Mouse (Mus musculus): ENCODE measurements around the gene Pold1. TPM values are rescaled to one million over a fixed set of nuclear protein-coding genes. Genes with fewer than 3 reads are reported as not detected.
A peak's percentile ranks its signal among the peaks of the same experiment; 100 is the strongest.

The Pold1 gene
- polyA plus RNA-seq, 1 experiment from 2014 or later, result 62.3 TPM

DNA sequence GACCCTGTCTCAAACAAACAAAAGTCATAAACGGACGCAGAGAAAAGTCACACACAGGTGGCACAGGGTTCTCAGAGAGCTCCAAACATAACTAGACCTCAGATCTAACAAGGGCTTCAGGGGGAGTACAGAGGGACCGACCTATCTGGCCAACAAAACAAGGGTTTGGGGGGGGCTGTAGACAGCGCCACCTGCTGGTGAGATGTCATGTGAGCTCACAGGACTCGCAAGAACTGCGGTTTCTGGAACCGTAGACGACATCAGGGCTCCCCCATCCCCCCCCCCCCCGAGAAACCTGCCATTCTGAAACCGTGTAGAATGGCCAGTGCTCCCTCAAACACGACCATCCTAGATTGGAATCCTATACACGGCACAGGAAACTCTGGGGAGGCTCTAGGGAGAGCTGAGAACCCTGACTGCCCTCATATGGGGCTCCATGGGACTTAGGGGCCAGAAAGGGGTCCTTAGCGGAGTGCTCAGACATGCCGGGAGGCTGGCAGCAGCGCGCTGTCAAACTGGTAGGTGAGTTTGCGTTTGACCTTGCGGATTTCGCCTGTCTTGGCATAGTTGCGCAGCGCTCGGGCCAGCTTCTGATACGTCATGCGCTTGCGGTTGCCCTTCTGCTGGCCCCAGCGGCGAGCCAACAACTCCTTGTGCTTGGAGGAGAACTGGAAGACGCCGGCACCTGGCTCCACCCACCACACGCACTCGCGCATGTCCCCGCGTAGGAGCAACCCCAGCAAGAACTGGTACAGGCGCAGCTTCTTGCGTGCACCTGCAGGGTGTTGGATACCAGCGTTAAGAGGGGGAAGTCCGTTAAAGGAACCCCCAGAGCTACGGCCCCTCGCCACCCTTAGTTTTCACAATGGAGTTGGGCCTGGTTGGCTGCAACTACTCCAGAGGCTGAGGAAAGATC lies 20.9 kb downstream of the Pold1 start:
- Histone ChIP-seq H3K36me3 (ENCODE audit: control insufficient read depth, insufficient read depth, low read length) (no peaks in the 10 kb centered on the region), H3K4me3 (ENCODE audit: low read depth, low read length) (peak overlapping the region; percentile 22), H3K9ac (ENCODE audit: low read length) (peak overlapping the region; percentile 44; the same call in 1 of the 2 replicates), H3K9me3 (ENCODE audit: control insufficient read depth, low read length) (no peaks in the 10 kb centered on the region), H3K4me2 (ENCODE audit: low read depth) (peak overlapping the region; percentile 52), H3K27me3 (ENCODE audit: control insufficient read depth, insufficient read depth, low read length) (peaks cover 29% of the 10 kb centered on the region), H3K27ac (ENCODE audit: low read depth, low read length) (no peak overlapping the region), H3K4me1 (ENCODE audit: control insufficient read depth, insufficient read depth, low read length) (no peaks in the 10 kb centered on the region; the same call in 1 of the 2 replicates)
- peak; percentile 39; the same call in 1 of the 2 replicates for ATAC-seq (ENCODE audit: insufficient read depth, low FRiP score, low TSS enrichment)
- 7% methylated on average over 40 of the region's 40 CpGs for WGBS
- peak; percentile 73 for DNase-seq (ENCODE audit: low spot score)

DNA sequence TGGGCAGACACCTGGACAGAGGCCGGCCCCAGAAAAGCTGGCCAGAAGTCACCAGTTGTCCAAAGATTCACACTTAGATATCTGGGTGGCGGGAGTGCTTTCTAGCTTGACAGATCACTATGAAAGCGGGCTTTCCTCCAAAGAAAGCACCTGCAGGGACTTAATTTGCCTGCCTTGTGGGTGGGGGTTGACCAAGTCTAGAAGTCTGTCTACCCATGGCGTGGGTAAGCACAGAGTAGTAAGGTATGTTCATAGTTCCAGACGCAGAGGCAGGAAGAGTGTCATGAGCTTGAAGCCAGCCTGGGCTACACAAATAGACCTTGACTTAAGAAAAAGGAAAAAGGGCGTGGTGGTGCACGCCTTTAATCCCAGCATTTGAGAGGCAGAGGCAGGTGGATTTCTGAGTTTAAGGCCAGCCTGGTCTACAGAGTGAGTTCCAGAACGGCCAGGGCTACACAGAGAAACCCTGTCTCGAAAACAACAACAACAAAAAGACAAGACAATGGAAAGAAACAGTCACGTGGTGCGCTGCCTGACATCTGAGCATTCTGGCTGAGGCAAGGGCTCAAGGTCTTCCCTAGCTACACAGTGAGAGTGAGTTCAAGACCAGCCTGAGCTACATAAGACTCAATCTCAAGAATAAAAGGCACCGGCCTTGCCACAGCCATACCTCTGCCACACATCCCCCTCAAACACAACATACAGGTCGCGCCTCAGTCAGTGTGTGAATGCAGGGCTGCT lies 22.1 kb downstream of the Pold1 start:
- Histone ChIP-seq H3K4me1 (ENCODE audit: control insufficient read depth, insufficient read depth, low read length) (no peaks in the 10 kb centered on the region; the same call in 1 of the 2 replicates), H3K9ac (ENCODE audit: low read length) (no peak overlapping the region), H3K9me3 (ENCODE audit: control insufficient read depth, low read length) (no peaks in the 10 kb centered on the region), H3K27me3 (ENCODE audit: control insufficient read depth, insufficient read depth, low read length) (peaks cover 36% of the 10 kb centered on the region), H3K4me3 (ENCODE audit: low read depth, low read length) (no peak overlapping the region), H3K27ac (ENCODE audit: low read depth, low read length) (no peak overlapping the region), H3K4me2 (ENCODE audit: low read depth) (no peak overlapping the region), H3K36me3 (ENCODE audit: control insufficient read depth, insufficient read depth, low read length) (no peaks in the 10 kb centered on the region)
- ATAC-seq (ENCODE audit: insufficient read depth, low FRiP score, low TSS enrichment) (no peak), DNase-seq (ENCODE audit: low spot score) (no peak)
- WGBS, result 89% methylated on average over 14 of the region's 14 CpGs

DNA sequence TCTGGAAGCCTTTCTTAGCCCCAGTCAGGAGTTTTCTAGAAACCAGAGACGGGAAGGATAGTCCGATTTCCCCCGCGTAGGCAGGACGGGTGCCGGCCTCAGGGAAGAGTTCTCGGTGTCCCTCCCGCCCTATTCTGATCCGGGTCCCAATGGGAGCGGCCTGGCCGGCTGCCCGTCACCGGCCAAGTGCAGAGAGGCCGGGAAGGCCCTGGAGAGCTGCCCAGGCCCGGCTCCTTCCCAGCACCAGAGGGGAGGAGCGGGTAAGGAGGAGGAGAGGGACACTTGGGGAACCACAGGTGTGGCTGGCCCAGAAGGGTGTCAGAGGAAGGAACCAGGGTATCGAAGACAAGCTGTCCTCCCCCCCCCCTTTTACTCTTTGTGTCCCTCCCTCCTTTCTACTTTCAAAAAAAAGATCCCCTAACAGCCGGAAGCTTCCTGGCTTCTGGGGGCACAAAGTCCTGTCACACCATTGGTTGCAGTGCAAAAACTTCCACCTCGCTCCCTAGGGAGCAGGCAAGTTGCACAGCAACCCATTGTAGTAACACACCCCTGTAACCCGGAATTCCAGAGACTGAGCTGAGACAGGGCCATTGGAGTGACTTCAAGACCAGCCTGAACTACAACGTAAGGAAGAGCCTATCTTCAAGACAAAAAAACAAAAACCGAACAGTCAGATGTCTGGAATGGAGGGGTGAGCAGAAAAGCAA lies 23.4 kb downstream of the Pold1 start:
- H3K36me3 ChIP-seq (ENCODE audit: control insufficient read depth, insufficient read depth, low read length), result no peaks in the 10 kb centered on the region
- WGBS, result 19% methylated on average over 22 of the region's 22 CpGs
- DNase-seq (ENCODE audit: low spot score) (no peak), ATAC-seq (ENCODE audit: insufficient read depth, low FRiP score, low TSS enrichment) (no peak)
- no peak overlapping the region for H3K9ac ChIP-seq (ENCODE audit: low read length)
- no peak overlapping the region for H3K27ac ChIP-seq (ENCODE audit: low read depth, low read length)
- H3K4me3 ChIP-seq (ENCODE audit: low read depth, low read length), result no peak overlapping the region
- H3K4me1 ChIP-seq (ENCODE audit: control insufficient read depth, insufficient read depth, low read length), result no peaks in the 10 kb centered on the region; the same call in 1 of the 2 replicates
- H3K27me3 ChIP-seq (ENCODE audit: control insufficient read depth, insufficient read depth, low read length), result peaks cover 37% of the 10 kb centered on the region
- H3K9me3 ChIP-seq (ENCODE audit: control insufficient read depth, low read length), result no peaks in the 10 kb centered on the region
- H3K4me2 ChIP-seq (ENCODE audit: low read depth), result no peak overlapping the region

DNA sequence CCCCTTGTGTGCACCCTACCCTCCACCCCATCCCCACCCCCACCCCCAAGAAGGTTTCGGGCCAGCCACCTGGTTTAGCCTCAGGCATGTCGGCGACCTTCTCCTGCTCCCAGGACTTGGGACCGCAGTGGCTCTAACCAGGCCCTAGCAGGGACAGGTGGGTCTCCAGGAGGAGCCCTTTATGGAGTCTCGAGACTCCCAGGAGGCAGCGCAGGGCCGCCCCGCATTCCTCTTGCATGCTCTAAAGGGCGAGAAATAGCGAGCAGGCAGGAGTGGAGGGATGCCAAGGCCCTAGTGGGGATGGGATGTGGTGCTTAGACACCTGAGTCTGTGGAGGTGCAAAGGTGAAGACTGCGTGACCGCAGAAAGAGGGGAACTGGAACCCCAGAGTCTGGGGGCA lies 24.1 kb downstream of the Pold1 start, which contains the start of gene Mybpc2:
Gene Mybpc2 (minus strand): TSS at position 155 of the 400 bp plus-strand sequence.
- H3K36me3 ChIP-seq (ENCODE audit: control insufficient read depth, insufficient read depth, low read length), result no peaks in the 10 kb centered on the region
- H3K4me1 ChIP-seq (ENCODE audit: control insufficient read depth, insufficient read depth, low read length), result no peaks in the 10 kb centered on the region; the same call in 1 of the 2 replicates
- 42% methylated on average over 12 of the region's 12 CpGs for WGBS
- H3K27me3 ChIP-seq (ENCODE audit: control insufficient read depth, insufficient read depth, low read length), result peaks cover 37% of the 10 kb centered on the region
- no peak for DNase-seq (ENCODE audit: low spot score)
- H3K9me3 ChIP-seq (ENCODE audit: control insufficient read depth, low read length), result no peaks in the 10 kb centered on the region
- no peak within 1 kb of the TSS for H3K27ac ChIP-seq (ENCODE audit: low read depth, low read length)
- no peak within 1 kb of the TSS for H3K9ac ChIP-seq (ENCODE audit: low read length)
- no peak within 1 kb of the TSS for H3K4me3 ChIP-seq (ENCODE audit: low read depth, low read length)
- ATAC-seq (ENCODE audit: insufficient read depth, low FRiP score, low TSS enrichment), result no peak
- H3K4me2 ChIP-seq (ENCODE audit: low read depth), result no peak within 1 kb of the TSS

DNA sequence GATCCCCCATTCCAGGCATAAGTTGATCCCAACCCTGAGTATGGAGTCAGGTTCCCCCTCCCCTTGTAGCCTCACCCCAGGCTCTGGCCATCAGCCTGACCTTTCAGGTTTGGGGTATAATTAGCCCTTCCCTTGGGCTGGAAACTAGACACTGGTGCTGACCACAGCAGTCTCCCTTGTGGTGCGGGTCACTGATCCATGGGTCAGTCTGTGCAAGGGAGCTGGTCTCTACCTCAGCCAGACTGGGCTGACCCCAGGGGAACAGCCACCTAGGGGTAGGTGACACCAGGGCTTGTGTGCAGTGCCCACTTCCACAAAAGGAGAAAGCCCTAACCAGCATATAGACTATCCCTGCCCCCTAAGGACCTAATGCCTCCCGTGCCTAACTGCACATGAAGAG lies 25.6 kb downstream of the Pold1 start:
- Histone ChIP-seq H3K9me3 (ENCODE audit: control insufficient read depth, low read length) (no peaks in the 10 kb centered on the region), H3K4me1 (ENCODE audit: control insufficient read depth, insufficient read depth, low read length) (no peaks in the 10 kb centered on the region; the same call in 1 of the 2 replicates), H3K27me3 (ENCODE audit: control insufficient read depth, insufficient read depth, low read length) (peaks cover 37% of the 10 kb centered on the region), H3K27ac (ENCODE audit: low read depth, low read length) (no peak overlapping the region), H3K36me3 (ENCODE audit: control insufficient read depth, insufficient read depth, low read length) (no peaks in the 10 kb centered on the region), H3K4me2 (ENCODE audit: low read depth) (no peak overlapping the region), H3K9ac (ENCODE audit: low read length) (no peak overlapping the region), H3K4me3 (ENCODE audit: low read depth, low read length) (no peak overlapping the region)
- ATAC-seq (ENCODE audit: insufficient read depth, low FRiP score, low TSS enrichment) (no peak), DNase-seq (ENCODE audit: low spot score) (no peak)
- 76% methylated on average over 2 of the region's 2 CpGs for WGBS

DNA sequence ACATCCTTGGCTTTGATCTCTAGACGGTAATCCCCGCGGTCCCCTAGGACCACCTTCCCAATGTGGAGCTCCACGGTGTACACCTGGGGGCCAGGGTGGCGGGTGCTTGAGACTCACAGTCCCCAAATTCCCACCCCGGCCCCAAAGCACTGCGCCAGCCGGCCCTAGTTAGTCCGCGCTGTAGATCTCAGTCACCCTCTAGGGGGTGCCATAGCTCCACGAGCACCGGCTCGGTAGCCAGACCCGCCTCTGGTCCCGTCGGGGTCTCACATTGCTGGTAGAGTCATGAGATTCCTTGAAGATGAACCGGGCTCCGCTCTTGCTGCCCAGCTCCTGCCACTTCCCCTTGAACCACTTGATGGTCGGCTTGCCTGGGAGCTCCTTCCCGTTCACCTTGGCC lies 26.9 kb downstream of the Pold1 start:
- DNase-seq (ENCODE audit: low spot score) (peak; percentile 74), ATAC-seq (ENCODE audit: insufficient read depth, low FRiP score, low TSS enrichment) (0 out of 2 replicates have a peak, but pooled peaks have one; percentile 35)
- 2% methylated on average over 20 of the region's 20 CpGs for WGBS
- Histone ChIP-seq H3K9ac (ENCODE audit: low read length) (no peak overlapping the region), H3K27me3 (ENCODE audit: control insufficient read depth, insufficient read depth, low read length) (peaks cover 35% of the 10 kb centered on the region), H3K9me3 (ENCODE audit: control insufficient read depth, low read length) (no peaks in the 10 kb centered on the region), H3K4me2 (ENCODE audit: low read depth) (0 out of 2 replicates have a peak overlapping the region, but pooled peaks have one; percentile 16), H3K36me3 (ENCODE audit: control insufficient read depth, insufficient read depth, low read length) (no peaks in the 10 kb centered on the region), H3K4me1 (ENCODE audit: control insufficient read depth, insufficient read depth, low read length) (no peaks in the 10 kb centered on the region; the same call in 1 of the 2 replicates), H3K4me3 (ENCODE audit: low read depth, low read length) (no peak overlapping the region), H3K27ac (ENCODE audit: low read depth, low read length) (no peak overlapping the region)

DNA sequence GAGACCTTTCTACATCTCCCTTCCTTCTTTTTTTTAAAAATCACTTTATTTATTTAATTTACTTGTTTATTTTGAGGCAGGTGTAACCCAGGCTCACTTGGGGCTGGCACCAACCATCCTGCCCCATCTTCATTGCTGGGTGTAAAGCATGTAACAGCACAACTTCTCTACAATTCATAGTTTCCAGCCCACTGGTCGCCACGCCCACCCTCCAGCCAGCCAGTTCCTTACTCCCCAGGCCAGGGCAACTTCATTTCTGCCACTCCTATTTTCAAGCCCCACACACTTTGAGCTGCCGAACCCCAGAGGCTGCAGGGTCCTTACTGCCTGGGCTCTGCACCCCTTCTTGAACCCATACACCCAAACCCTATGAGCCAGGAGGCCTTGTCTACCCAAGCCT lies 27.7 kb downstream of the Pold1 start:
- Histone ChIP-seq H3K9me3 (ENCODE audit: control insufficient read depth, low read length) (no peaks in the 10 kb centered on the region), H3K27me3 (ENCODE audit: control insufficient read depth, insufficient read depth, low read length) (peaks cover 34% of the 10 kb centered on the region), H3K4me3 (ENCODE audit: low read depth, low read length) (no peak overlapping the region), H3K4me2 (ENCODE audit: low read depth) (no peak overlapping the region), H3K27ac (ENCODE audit: low read depth, low read length) (no peak overlapping the region), H3K9ac (ENCODE audit: low read length) (no peak overlapping the region), H3K36me3 (ENCODE audit: control insufficient read depth, insufficient read depth, low read length) (no peaks in the 10 kb centered on the region), H3K4me1 (ENCODE audit: control insufficient read depth, insufficient read depth, low read length) (no peaks in the 10 kb centered on the region; the same call in 1 of the 2 replicates)
- WGBS, result 70% methylated on average over 3 of the region's 3 CpGs
- no peak for ATAC-seq (ENCODE audit: insufficient read depth, low FRiP score, low TSS enrichment)
- DNase-seq (ENCODE audit: low spot score), result no peak

DNA sequence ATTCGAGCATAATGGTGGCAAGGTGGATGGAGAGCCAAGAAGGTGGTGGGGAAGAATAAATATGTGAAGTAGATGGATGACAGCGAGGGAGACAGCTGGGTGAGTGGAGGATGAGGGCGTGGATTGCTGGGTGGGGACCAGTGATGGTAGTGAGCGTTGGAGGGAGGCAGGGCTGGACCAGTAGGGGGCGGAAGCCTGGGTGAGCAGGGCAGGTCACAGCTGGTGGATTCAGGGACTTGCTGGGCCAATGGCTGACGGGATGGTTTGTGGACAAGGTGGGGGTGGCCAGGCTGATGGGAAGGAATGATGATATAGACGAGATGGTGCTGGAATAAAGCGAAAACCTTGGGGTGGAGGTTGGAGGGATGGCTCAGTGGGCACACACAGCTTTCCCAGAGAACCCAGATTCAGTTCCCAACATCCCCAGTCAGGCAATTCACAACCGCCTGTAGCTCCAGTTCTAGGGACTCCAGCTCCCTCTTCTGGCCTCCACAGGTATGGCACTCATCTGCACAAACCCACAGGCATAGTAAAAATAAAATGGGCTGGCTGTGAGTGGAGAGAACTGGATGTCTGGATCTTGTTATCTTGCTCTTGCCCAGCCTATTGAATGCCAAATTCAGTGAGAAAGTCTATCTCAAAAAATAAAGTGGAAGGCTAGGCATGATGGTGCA lies 29.3 kb downstream of the Pold1 start:
- no peak for DNase-seq (ENCODE audit: low spot score)
- no peak overlapping the region for H3K27ac ChIP-seq (ENCODE audit: low read depth, low read length)
- H3K36me3 ChIP-seq (ENCODE audit: control insufficient read depth, insufficient read depth, low read length), result no peaks in the 10 kb centered on the region
- WGBS, result 67% methylated on average over 9 of the region's 9 CpGs
- H3K27me3 ChIP-seq (ENCODE audit: control insufficient read depth, insufficient read depth, low read length), result peaks cover 21% of the 10 kb centered on the region
- ATAC-seq (ENCODE audit: insufficient read depth, low FRiP score, low TSS enrichment), result no peak
- H3K4me1 ChIP-seq (ENCODE audit: control insufficient read depth, insufficient read depth, low read length), result no peaks in the 10 kb centered on the region
- H3K4me3 ChIP-seq (ENCODE audit: low read depth, low read length), result no peak overlapping the region
- 0 out of 2 replicates have a peak overlapping the region, but pooled peaks have one; percentile 3 for H3K4me2 ChIP-seq (ENCODE audit: low read depth)
- no peak overlapping the region for H3K9ac ChIP-seq (ENCODE audit: low read length)
- no peaks in the 10 kb centered on the region for H3K9me3 ChIP-seq (ENCODE audit: control insufficient read depth, low read length)

All from neural tube, embryonic 11.5 days (tissue).